Mouse (Mus musculus): ENCODE measurements around the gene Tulp1. TPM values are rescaled to one million over a fixed set of nuclear protein-coding genes. Genes with fewer than 3 reads are reported as not detected.

The Tulp1 gene
- polyA plus RNA-seq, 1 experiment from 2014 or later = 3.9 TPM

GRCm38 (mm10) chr17:28312232-28313211 lies 52.5 kb downstream of the Tulp1 start:
- ATAC-seq (ENCODE audit: low read depth) (peak; percentile 19), DNase-seq (ENCODE audit: low spot score) (no peak)
- H3K27ac ChIP-seq (replicated peaks; ENCODE audit: low read depth, low read length) = peak overlapping the region; percentile 70
- peaks cover 17% of the 10 kb centered on the region for H3K36me3 ChIP-seq (ENCODE audit: control insufficient read depth, insufficient read depth, low read length)
- H3K9me3 ChIP-seq (ENCODE audit: control insufficient read depth, low read length) = no peaks in the 10 kb centered on the region
- WGBS = 27% methylated on average over 17 of the region's 17 CpGs
- H3K27me3 ChIP-seq (replicated peaks; ENCODE audit: control insufficient read depth, insufficient read depth, low read length) = no peaks in the 10 kb centered on the region
- H3K9ac ChIP-seq (ENCODE audit: low read depth, low read length) = 0 out of 2 replicates have a peak overlapping the region, but pooled peaks have one; percentile 20
- H3K4me1 ChIP-seq (ENCODE audit: control insufficient read depth, insufficient read depth, low read length) = peaks cover 10% of the 10 kb centered on the region
- peak overlapping the region; percentile 87 for H3K4me3 ChIP-seq (ENCODE audit: low read depth, low read length)
- peak overlapping the region; percentile 75 for H3K4me2 ChIP-seq (ENCODE audit: low read depth, low read length)

DNA sequence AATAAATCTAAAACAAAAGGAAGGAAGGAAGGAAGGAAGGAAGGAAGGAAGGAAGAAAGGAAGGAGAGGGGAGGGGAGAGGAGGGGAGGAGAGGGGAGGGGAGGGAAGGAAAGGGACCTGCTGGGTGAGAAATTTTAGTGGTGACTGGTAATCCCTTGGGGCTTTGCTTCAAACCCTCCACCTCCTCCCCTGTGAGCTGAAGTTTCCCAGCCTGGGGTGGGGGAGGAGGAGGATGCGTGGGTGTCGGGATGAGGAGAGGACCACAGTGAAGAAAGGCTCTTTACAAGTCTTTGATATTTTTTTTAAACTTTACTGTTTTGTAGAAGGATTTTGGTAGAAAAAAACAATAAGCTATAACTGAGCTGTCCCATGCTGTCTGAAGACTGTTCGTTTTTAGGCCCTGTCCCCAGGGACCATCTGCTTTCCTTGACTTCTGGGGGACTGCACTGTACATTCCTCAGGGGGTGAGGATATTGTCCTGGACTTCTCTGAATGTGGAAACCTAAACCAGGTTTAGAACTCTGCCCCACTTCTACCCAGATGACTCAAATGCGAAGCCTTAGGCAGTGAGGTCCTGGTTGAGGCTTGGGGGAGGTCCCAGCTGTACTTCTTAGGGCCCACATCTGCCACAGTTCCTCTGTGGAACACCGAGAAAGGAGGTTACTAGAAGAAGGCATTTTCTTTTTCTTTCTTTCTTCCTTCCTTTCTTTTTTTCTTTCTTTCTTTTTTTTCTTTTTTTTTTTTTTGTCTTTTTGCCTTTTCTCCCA lies 53.5 kb downstream of the Tulp1 start:
- H3K4me1 ChIP-seq (ENCODE audit: control insufficient read depth, insufficient read depth, low read length) = peaks cover 10% of the 10 kb centered on the region
- no peak for DNase-seq (ENCODE audit: low spot score)
- no peak overlapping the region for H3K4me3 ChIP-seq (ENCODE audit: low read depth, low read length)
- no peaks in the 10 kb centered on the region for H3K27me3 ChIP-seq (replicated peaks; ENCODE audit: control insufficient read depth, insufficient read depth, low read length)
- ATAC-seq (ENCODE audit: low read depth) = no peak
- no peaks in the 10 kb centered on the region for H3K9me3 ChIP-seq (ENCODE audit: control insufficient read depth, low read length)
- H3K4me2 ChIP-seq (ENCODE audit: low read depth, low read length) = no peak overlapping the region
- H3K27ac ChIP-seq (replicated peaks; ENCODE audit: low read depth, low read length) = no peak overlapping the region
- WGBS = 59% methylated on average over 5 of the region's 5 CpGs
- H3K36me3 ChIP-seq (ENCODE audit: control insufficient read depth, insufficient read depth, low read length) = peaks cover 7% of the 10 kb centered on the region
- H3K9ac ChIP-seq (ENCODE audit: low read depth, low read length) = no peak overlapping the region

DNA sequence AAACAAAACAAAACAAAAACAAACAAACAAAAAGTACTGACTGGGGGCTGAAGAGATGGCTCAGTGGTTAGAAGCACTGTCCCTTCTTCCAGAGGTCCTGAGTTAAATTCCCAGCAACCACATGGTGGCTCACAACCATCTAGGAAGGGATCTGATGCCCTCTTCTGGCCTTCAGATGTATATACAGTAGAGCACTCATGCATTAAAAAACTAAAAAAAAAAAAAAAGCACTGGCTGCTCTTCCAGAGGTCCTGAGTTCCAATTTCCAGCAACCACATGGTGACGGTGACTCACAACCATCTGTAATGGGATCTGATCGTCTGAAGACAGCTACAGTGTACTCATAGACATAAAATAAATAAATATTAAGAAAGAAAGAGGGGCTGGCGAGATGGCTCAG lies 54.2 kb downstream of the Tulp1 start:
- DNase-seq (ENCODE audit: low spot score) = no peak
- Histone ChIP-seq H3K36me3 (ENCODE audit: control insufficient read depth, insufficient read depth, low read length) (peaks cover under 1% of the 10 kb centered on the region; the same call in 1 of the 2 replicates), H3K9ac (ENCODE audit: low read depth, low read length) (no peak overlapping the region), H3K27ac (replicated peaks; ENCODE audit: low read depth, low read length) (no peak overlapping the region), H3K9me3 (ENCODE audit: control insufficient read depth, low read length) (no peaks in the 10 kb centered on the region), H3K4me1 (ENCODE audit: control insufficient read depth, insufficient read depth, low read length) (peaks cover 10% of the 10 kb centered on the region), H3K4me3 (ENCODE audit: low read depth, low read length) (no peak overlapping the region), H3K4me2 (ENCODE audit: low read depth, low read length) (no peak overlapping the region), H3K27me3 (replicated peaks; ENCODE audit: control insufficient read depth, insufficient read depth, low read length) (no peaks in the 10 kb centered on the region)
- 75% methylated on average over 3 of the region's 3 CpGs for WGBS
- ATAC-seq (ENCODE audit: low read depth) = no peak

- ATAC-seq (ENCODE audit: low read depth) (peak; percentile 38), DNase-seq (ENCODE audit: low spot score) (peak; percentile 95)
- H3K4me2 ChIP-seq (ENCODE audit: low read depth, low read length) = peak overlapping the region; percentile 37
- 11% methylated on average over 18 of the region's 18 CpGs for WGBS
- H3K4me3 ChIP-seq (ENCODE audit: low read depth, low read length) = no peak overlapping the region
- no peaks in the 10 kb centered on the region for H3K36me3 ChIP-seq (ENCODE audit: control insufficient read depth, insufficient read depth, low read length)
- peak overlapping the region; percentile 12; the same call in 1 of the 2 replicates for H3K9ac ChIP-seq (ENCODE audit: low read depth, low read length)
- H3K9me3 ChIP-seq (ENCODE audit: control insufficient read depth, low read length) = no peaks in the 10 kb centered on the region
- peaks cover 5% of the 10 kb centered on the region for H3K4me1 ChIP-seq (ENCODE audit: control insufficient read depth, insufficient read depth, low read length)
- H3K27ac ChIP-seq (replicated peaks; ENCODE audit: low read depth, low read length) = no peak overlapping the region
- H3K27me3 ChIP-seq (replicated peaks; ENCODE audit: control insufficient read depth, insufficient read depth, low read length) = no peaks in the 10 kb centered on the region
Observed at GRCm38 (mm10) chr17:28308297-28309195, 56.5 kb downstream of the Tulp1 start.

DNA sequence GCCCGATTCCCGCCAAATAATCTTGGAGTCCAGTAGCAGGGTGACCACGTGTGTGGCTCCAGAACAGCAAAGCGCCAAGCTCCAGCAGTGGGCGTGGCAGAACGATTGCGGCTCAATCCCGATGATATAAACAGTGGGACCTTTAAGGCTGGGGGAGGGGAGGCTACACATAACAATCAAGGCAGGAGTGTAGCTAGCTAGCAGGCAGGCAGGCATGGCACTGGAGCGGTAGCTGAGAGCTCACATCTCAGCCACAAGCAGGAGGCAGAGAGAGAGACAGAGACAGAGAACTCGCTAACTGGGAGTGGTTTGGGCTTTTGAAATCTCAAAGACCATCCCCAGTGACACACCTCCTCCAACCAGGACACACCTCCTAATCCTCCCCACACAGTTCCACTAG lies 59.9 kb downstream of the Tulp1 start:
- H3K4me1 ChIP-seq (ENCODE audit: control insufficient read depth, insufficient read depth, low read length) = peaks cover 5% of the 10 kb centered on the region
- no peak overlapping the region for H3K4me3 ChIP-seq (ENCODE audit: low read depth, low read length)
- peaks cover 4% of the 10 kb centered on the region; the same call in 1 of the 2 replicates for H3K36me3 ChIP-seq (ENCODE audit: control insufficient read depth, insufficient read depth, low read length)
- WGBS = 71% methylated on average over 10 of the region's 10 CpGs
- no peaks in the 10 kb centered on the region for H3K9me3 ChIP-seq (ENCODE audit: control insufficient read depth, low read length)
- H3K4me2 ChIP-seq (ENCODE audit: low read depth, low read length) = no peak overlapping the region
- ATAC-seq (ENCODE audit: low read depth) (no peak), DNase-seq (ENCODE audit: low spot score) (no peak)
- H3K27ac ChIP-seq (replicated peaks; ENCODE audit: low read depth, low read length) = no peak overlapping the region
- H3K9ac ChIP-seq (ENCODE audit: low read depth, low read length) = no peak overlapping the region
- no peaks in the 10 kb centered on the region for H3K27me3 ChIP-seq (replicated peaks; ENCODE audit: control insufficient read depth, insufficient read depth, low read length)

Other genes with a start within 250 kb of the Tulp1 start
- gene Scube3, start 223.1 kb downstream of the Tulp1 start, polyA plus RNA-seq (2014; fragmentation: Nextera tagmentation; extraction: Ambion mirVana) = 8.1 and 8.8 TPM in 2 replicates
- gene Zfp523, start 188.1 kb downstream of the Tulp1 start, polyA plus RNA-seq (2014; fragmentation: Nextera tagmentation; extraction: Ambion mirVana) = 30.6 and 35.7 TPM in 2 replicates
- 8.9 and 9.4 TPM in 2 replicates for gene Def6, start 157.4 kb downstream of the Tulp1 start, polyA plus RNA-seq (2014; fragmentation: Nextera tagmentation; extraction: Ambion mirVana)
- gene Ppard, start 132.5 kb downstream of the Tulp1 start, polyA plus RNA-seq (2014; fragmentation: Nextera tagmentation; extraction: Ambion mirVana) = 2.9 and 3.0 TPM in 2 replicates
- 26.1 and 30.6 TPM in 2 replicates for gene Fance, start 51.7 kb downstream of the Tulp1 start, polyA plus RNA-seq (2014; fragmentation: Nextera tagmentation; extraction: Ambion mirVana)
- 800 and 852 TPM in 2 replicates for gene Rpl10a, start 36.8 kb downstream of the Tulp1 start, polyA plus RNA-seq (2014; fragmentation: Nextera tagmentation; extraction: Ambion mirVana)
- 11.3 and 12.0 TPM in 2 replicates for gene Tead3, start 14.4 kb downstream of the Tulp1 start, polyA plus RNA-seq (2014; fragmentation: Nextera tagmentation; extraction: Ambion mirVana)
- 8.4 and 11.7 TPM in 2 replicates for gene Fkbp5, start 152.3 kb upstream of the Tulp1 start, polyA plus RNA-seq (2014; fragmentation: Nextera tagmentation; extraction: Ambion mirVana)
- gene Armc12, start 165.6 kb upstream of the Tulp1 start, polyA plus RNA-seq (2014; fragmentation: Nextera tagmentation; extraction: Ambion mirVana) = not detected in 2 replicates
- not detected in 2 replicates for gene Clpsl2, start 184.2 kb upstream of the Tulp1 start, polyA plus RNA-seq (2014; fragmentation: Nextera tagmentation; extraction: Ambion mirVana)
- not detected in 2 replicates for gene Clps, start 195.5 kb upstream of the Tulp1 start, polyA plus RNA-seq (2014; fragmentation: Nextera tagmentation; extraction: Ambion mirVana)
- gene Lhfpl5, start 210.4 kb upstream of the Tulp1 start, polyA plus RNA-seq (2014; fragmentation: Nextera tagmentation; extraction: Ambion mirVana) = 0.31 and 0.70 TPM in 2 replicates

Measured in embryonic facial prominence, embryonic 14.5 days (tissue).